Mouse (Mus musculus) embryonic facial prominence, embryonic 10.5 days (tissue): ENCODE data around the gene Gzf1. TPM values are rescaled to one million over a fixed set of nuclear protein-coding genes. Genes with fewer than 3 reads are reported as not detected.
A peak's percentile ranks its signal among the peaks of the same experiment; 100 is the strongest.

Source experiments
- DNase-seq: peaks from one replicate; pipeline ENCODE4 v3.0.0-alpha.2; 2017; ENCODE audit warnings: low spot score
- H3K27ac ChIP-seq: fragments of 300-500 bp; sonication (generic); replicated peaks from 2 replicates; pipeline ENCODE4 v1.5.1; 2016; ENCODE audit warnings: mild to moderate bottlenecking
- H3K27me3 ChIP-seq: fragments of 300-500 bp; sonication (generic); replicated peaks from 2 replicates; pipeline ENCODE4 v1.6.1; 2016; ENCODE audit warnings: low read depth, mild to moderate bottlenecking; ENCODE audit not compliant: poor library complexity, severe bottlenecking
- H3K36me3 ChIP-seq: fragments of 300-500 bp; sonication (generic); replicated peaks from 2 replicates; pipeline ENCODE4 v1.6.1; 2016; ENCODE audit warnings: mild to moderate bottlenecking, moderate library complexity
- H3K4me1 ChIP-seq: fragments of 300-500 bp; sonication (generic); 2 replicates; pipeline ENCODE4 v1.6.1; 2016
- H3K4me3 ChIP-seq: fragments of 300-500 bp; sonication (generic); 2 replicates; pipeline ENCODE4 v1.5.1; 2016; ENCODE audit warnings: mild to moderate bottlenecking, moderate library complexity
- H3K9me3 ChIP-seq: fragments of 300-500 bp; sonication (generic); 2 replicates; pipeline ENCODE4 v1.6.1; 2016; ENCODE audit warnings: mild to moderate bottlenecking
- WGBS: fragments of 180-500 bp; shearing (Covaris S2); methylation state at CpG from one replicate; pipeline ENCODE4 v1.1.7; 2016; 5-methylcytosine and 5-hydroxymethylcytosine counted together
- polyA plus RNA-seq: library from polyadenylated mRNA; unstranded; fragments of >200 nt; fragmentation: Nextera tagmentation; extraction: Ambion mirVana; gene quantifications from 2 replicates; pipeline ENCODE4 v1.2.1, GENCODE M21; 2016

Gene Gzf1
- polyA plus RNA-seq, result 25.6 and 28.1 TPM in 2 replicates

GRCm38 (mm10) chr2:148680775-148681291 lies at the start of gene Gzf1:
TSS of gene Gzf1 (plus strand) at chr2:148681023.
- H3K36me3 ChIP-seq, result peaks cover 42% of the 10 kb centered on the region
- peak within 1 kb of the TSS; percentile 89 for H3K27ac ChIP-seq
- H3K4me3 ChIP-seq, result peak within 1 kb of the TSS; percentile 74
- under 1% methylated on average over 39 of the region's 39 CpGs for WGBS
- DNase-seq, result peak; percentile 99
- peaks cover 57% of the 10 kb centered on the region for H3K4me1 ChIP-seq
- no peaks in the 10 kb centered on the region for H3K27me3 ChIP-seq
- no peaks in the 10 kb centered on the region for H3K9me3 ChIP-seq

GRCm38 (mm10) chr2:148631602-148632001 lies 49.2 kb upstream of the Gzf1 start:
- 94% methylated on average over 3 of the region's 3 CpGs for WGBS

GRCm38 (mm10) chr2:148634466-148634865 lies 46.4 kb upstream of the Gzf1 start:
- no peak overlapping the region for H3K4me3 ChIP-seq
- 90% methylated on average over 4 of the region's 4 CpGs for WGBS
- no peaks in the 10 kb centered on the region for H3K27me3 ChIP-seq
- no peak overlapping the region for H3K27ac ChIP-seq
- H3K9me3 ChIP-seq, result no peaks in the 10 kb centered on the region
- no peaks in the 10 kb centered on the region for H3K36me3 ChIP-seq
- no peaks in the 10 kb centered on the region for H3K4me1 ChIP-seq
- DNase-seq, result no peak

More at GRCm38 (mm10) chr2:148631602-148632001, 49.2 kb upstream of the Gzf1 start:
- Histone ChIP-seq H3K36me3 (no peaks in the 10 kb centered on the region), H3K27me3 (no peaks in the 10 kb centered on the region), H3K27ac (no peak overlapping the region), H3K4me1 (no peaks in the 10 kb centered on the region), H3K4me3 (no peak overlapping the region), H3K9me3 (no peaks in the 10 kb centered on the region)
- DNase-seq, result no peak

GRCm38 (mm10) chr2:148642610-148643370 lies 38.0 kb upstream of the Gzf1 start:
- Histone ChIP-seq H3K9me3 (no peaks in the 10 kb centered on the region), H3K4me3 (no peak overlapping the region), H3K36me3 (no peaks in the 10 kb centered on the region), H3K4me1 (peaks cover 6% of the 10 kb centered on the region), H3K27ac (no peak overlapping the region), H3K27me3 (no peaks in the 10 kb centered on the region)
- WGBS, result 64% methylated on average over 1 of the region's 1 CpGs
- peak; percentile 29 for DNase-seq

- no peaks in the 10 kb centered on the region for H3K9me3 ChIP-seq
- DNase-seq, result no peak
- 86% methylated on average over 6 of the region's 6 CpGs for WGBS
- peaks cover 6% of the 10 kb centered on the region for H3K4me1 ChIP-seq
- no peaks in the 10 kb centered on the region for H3K27me3 ChIP-seq
- H3K4me3 ChIP-seq, result no peak overlapping the region
- H3K36me3 ChIP-seq, result no peaks in the 10 kb centered on the region
- no peak overlapping the region for H3K27ac ChIP-seq
These were observed 36.3 kb upstream of the Gzf1 start for GRCm38 (mm10) chr2:148644421-148645000.

GRCm38 (mm10) chr2:148650587-148651357 lies 30.1 kb upstream of the Gzf1 start:
- Histone ChIP-seq H3K9me3 (no peaks in the 10 kb centered on the region), H3K36me3 (no peaks in the 10 kb centered on the region), H3K27ac (no peak overlapping the region), H3K27me3 (no peaks in the 10 kb centered on the region), H3K4me1 (no peaks in the 10 kb centered on the region), H3K4me3 (no peak overlapping the region)
- 33% methylated on average over 3 of the region's 3 CpGs for WGBS
- no peak for DNase-seq

GRCm38 (mm10) chr2:148654961-148655360 lies 25.9 kb upstream of the Gzf1 start:
- no peak overlapping the region for H3K4me3 ChIP-seq
- H3K4me1 ChIP-seq, result no peaks in the 10 kb centered on the region
- WGBS, result 3% methylated on average over 3 of the region's 3 CpGs
- no peaks in the 10 kb centered on the region for H3K9me3 ChIP-seq
- no peak overlapping the region for H3K27ac ChIP-seq
- peak; percentile 47 for DNase-seq
- H3K36me3 ChIP-seq, result no peaks in the 10 kb centered on the region
- H3K27me3 ChIP-seq, result no peaks in the 10 kb centered on the region

GRCm38 (mm10) chr2:148663458-148663857 lies 17.4 kb upstream of the Gzf1 start:
- no peak overlapping the region for H3K4me3 ChIP-seq
- H3K4me1 ChIP-seq, result no peaks in the 10 kb centered on the region
- H3K36me3 ChIP-seq, result no peaks in the 10 kb centered on the region
- WGBS, result 96% methylated on average over 1 of the region's 1 CpGs
- no peaks in the 10 kb centered on the region for H3K27me3 ChIP-seq
- no peak for DNase-seq
- H3K9me3 ChIP-seq, result no peaks in the 10 kb centered on the region
- no peak overlapping the region for H3K27ac ChIP-seq

- H3K27me3 ChIP-seq, result no peaks in the 10 kb centered on the region
- 2% methylated on average over 58 of the region's 58 CpGs for WGBS
- peak within 1 kb of the TSS; percentile 75 for H3K4me3 ChIP-seq
- peak within 1 kb of the TSS; percentile 91 for H3K27ac ChIP-seq
- peak; percentile 97 for DNase-seq
- no peaks in the 10 kb centered on the region for H3K9me3 ChIP-seq
- peaks cover 33% of the 10 kb centered on the region for H3K4me1 ChIP-seq
- peaks cover 32% of the 10 kb centered on the region for H3K36me3 ChIP-seq
These were observed 8.4 kb upstream of the Gzf1 start, which contains the start of gene Nxt1 for GRCm38 (mm10) chr2:148672199-148673096. TSS of gene Nxt1 (plus strand) at chr2:148672601.

GRCm38 (mm10) chr2:148677801-148678200 lies 3.0 kb upstream of the Gzf1 start:
- H3K36me3 ChIP-seq, result peaks cover 32% of the 10 kb centered on the region
- DNase-seq, result peak; percentile 87
- no peaks in the 10 kb centered on the region for H3K9me3 ChIP-seq
- peak overlapping the region; percentile 59 for H3K4me3 ChIP-seq
- H3K27ac ChIP-seq, result peak overlapping the region; percentile 89
- H3K27me3 ChIP-seq, result no peaks in the 10 kb centered on the region
- H3K4me1 ChIP-seq, result peaks cover 73% of the 10 kb centered on the region
- WGBS, result 4% methylated on average over 26 of the region's 26 CpGs

GRCm38 (mm10) chr2:148679346-148679745 lies 1.5 kb upstream of the Gzf1 start:
- peak overlapping the region; percentile 89 for H3K27ac ChIP-seq
- H3K4me1 ChIP-seq, result peaks cover 61% of the 10 kb centered on the region
- under 1% methylated on average over 9 of the region's 9 CpGs for WGBS
- no peaks in the 10 kb centered on the region for H3K27me3 ChIP-seq
- H3K4me3 ChIP-seq, result peak overlapping the region; percentile 59
- H3K36me3 ChIP-seq, result peaks cover 42% of the 10 kb centered on the region
- DNase-seq, result peak; percentile 81
- H3K9me3 ChIP-seq, result no peaks in the 10 kb centered on the region
